Mouse (Mus musculus): Measurements from ENCODE around the gene Soga1. TPM values are rescaled to one million over a fixed set of nuclear protein-coding genes. Genes with fewer than 3 reads are reported as not detected.

Soga1 gene
- polyA plus RNA-seq, 2 experiments, result 1.6 to 1.8 TPM

- TF ChIP-seq EP300 (IDR thresholded peaks at IDR 0.05; ENCODE audit: low read depth), result no peak
- TF ChIP-seq CTCF (IDR thresholded peaks at IDR 0.05; ENCODE audit: low read depth), result no peak
- Histone ChIP-seq H3K4me3 (ENCODE audit: insufficient read depth in 1 of 2, low read depth in 2 of 2, low read length in 2 of 2) (no peak overlapping the region), H3K27ac (no peak overlapping the region), H3K9ac (replicated peaks) (no peak overlapping the region), H3K9me3 (ENCODE audit: control insufficient read depth, low read length) (no peaks in the 10 kb centered on the region), H3K4me1 (replicated peaks; ENCODE audit: control insufficient read depth in 2 of 2, insufficient read depth in 2 of 2, low read length in 1 of 2) (no peaks in the 10 kb centered on the region), H3K36me3 (replicated peaks; ENCODE audit: control insufficient read depth, insufficient read depth, low read depth) (no peaks in the 10 kb centered on the region), H3K27me3 (ENCODE audit: control insufficient read depth, insufficient read depth, low read length) (no peaks in the 10 kb centered on the region), H3K4me2 (ENCODE audit: low read depth) (no peak overlapping the region)
- no peak for ATAC-seq (ENCODE audit: insufficient read depth)
- WGBS (ENCODE audit: insufficient replicate concordance), result 76% methylated on average over 8 of the region's 8 CpGs
- no peak for DNase-seq (ENCODE audit: low read depth in 3 of 3, low spot score in 3 of 3)
Observed at GRCm38 (mm10) chr2:157049831-157050243, 29.2 kb downstream of the Soga1 start.

- H3K4me1 ChIP-seq (replicated peaks; ENCODE audit: control insufficient read depth in 2 of 2, insufficient read depth in 2 of 2, low read length in 1 of 2), result no peaks in the 10 kb centered on the region
- DNase-seq (ENCODE audit: low read depth in 3 of 3, low spot score in 3 of 3) (no peak), ATAC-seq (ENCODE audit: insufficient read depth) (no peak)
- H3K27ac ChIP-seq, result no peak overlapping the region
- no peak overlapping the region for H3K9ac ChIP-seq (replicated peaks)
- H3K4me2 ChIP-seq (ENCODE audit: low read depth), result no peak overlapping the region
- H3K27me3 ChIP-seq (ENCODE audit: control insufficient read depth, insufficient read depth, low read length), result no peaks in the 10 kb centered on the region
- TF ChIP-seq EP300 (IDR thresholded peaks at IDR 0.05; ENCODE audit: low read depth), result no peak
- TF ChIP-seq CTCF (IDR thresholded peaks at IDR 0.05; ENCODE audit: low read depth), result no peak
- no peak overlapping the region for H3K4me3 ChIP-seq (ENCODE audit: insufficient read depth in 1 of 2, low read depth in 2 of 2, low read length in 2 of 2)
- H3K9me3 ChIP-seq (ENCODE audit: control insufficient read depth, low read length), result no peaks in the 10 kb centered on the region
- H3K36me3 ChIP-seq (replicated peaks; ENCODE audit: control insufficient read depth, insufficient read depth, low read depth), result no peaks in the 10 kb centered on the region
- 65% methylated on average over 13 of the region's 13 CpGs for WGBS (ENCODE audit: insufficient replicate concordance)
Observed at GRCm38 (mm10) chr2:157048395-157049181, 30.5 kb downstream of the Soga1 start.

DNA sequence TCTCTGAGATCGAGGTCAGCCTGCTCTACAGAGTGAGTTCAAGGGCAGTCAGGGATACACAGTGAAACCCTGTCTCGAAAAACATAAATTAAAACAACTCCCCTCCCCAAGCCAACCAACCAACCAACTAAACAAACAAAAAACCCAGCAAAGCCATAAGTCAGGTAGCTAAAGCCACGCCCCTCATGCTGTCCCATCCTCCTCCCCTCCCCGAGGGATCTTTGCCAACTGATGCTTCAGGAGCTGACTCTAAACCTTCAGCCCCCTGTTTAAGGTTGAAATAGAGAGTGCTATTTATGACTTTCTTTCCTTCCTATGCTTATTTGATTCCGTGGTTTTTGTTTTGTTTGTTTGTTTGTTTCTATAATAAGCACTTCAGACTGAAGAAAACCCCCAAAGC is 32.1 kb downstream of the Soga1 start:
- no peaks in the 10 kb centered on the region for H3K27me3 ChIP-seq (ENCODE audit: control insufficient read depth, insufficient read depth, low read length)
- no peaks in the 10 kb centered on the region for H3K4me1 ChIP-seq (replicated peaks; ENCODE audit: control insufficient read depth in 2 of 2, insufficient read depth in 2 of 2, low read length in 1 of 2)
- no peak overlapping the region for H3K4me3 ChIP-seq (ENCODE audit: insufficient read depth in 1 of 2, low read depth in 2 of 2, low read length in 2 of 2)
- TF ChIP-seq CTCF (IDR thresholded peaks at IDR 0.05; ENCODE audit: low read depth) (no peak), EP300 (IDR thresholded peaks at IDR 0.05; ENCODE audit: low read depth) (no peak)
- no peak overlapping the region for H3K27ac ChIP-seq
- no peak overlapping the region for H3K9ac ChIP-seq (replicated peaks)
- no peaks in the 10 kb centered on the region for H3K36me3 ChIP-seq (replicated peaks; ENCODE audit: control insufficient read depth, insufficient read depth, low read depth)
- no peak overlapping the region for H3K4me2 ChIP-seq (ENCODE audit: low read depth)
- no peak for DNase-seq (ENCODE audit: low read depth in 3 of 3, low spot score in 3 of 3)
- no peaks in the 10 kb centered on the region for H3K9me3 ChIP-seq (ENCODE audit: control insufficient read depth, low read length)
- ATAC-seq (ENCODE audit: insufficient read depth), result no peak
- WGBS (ENCODE audit: insufficient replicate concordance), result 63% methylated on average over 5 of the region's 5 CpGs

DNA sequence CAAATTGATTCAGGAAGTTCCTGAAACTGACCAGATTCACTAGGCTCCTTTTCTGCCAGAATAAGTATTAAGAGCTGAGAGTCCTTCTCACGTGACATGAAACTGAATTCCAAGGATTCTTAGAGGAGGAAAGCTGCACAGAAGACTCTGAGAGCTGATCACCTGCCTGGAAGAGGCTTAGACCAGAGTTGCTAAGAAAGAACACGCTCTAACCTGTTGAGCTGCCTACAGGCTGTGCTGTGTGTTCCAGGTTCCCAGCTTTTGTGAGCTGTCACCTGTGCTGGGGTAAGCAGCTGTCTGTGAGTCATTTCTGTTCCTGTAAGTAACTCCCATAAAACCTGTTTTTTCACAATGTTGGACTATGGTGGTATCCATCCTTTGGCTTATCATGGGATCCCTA is 33.1 kb downstream of the Soga1 start:
- H3K9me3 ChIP-seq (ENCODE audit: control insufficient read depth, low read length), result no peaks in the 10 kb centered on the region
- 79% methylated on average over 2 of the region's 2 CpGs for WGBS (ENCODE audit: insufficient replicate concordance)
- H3K27ac ChIP-seq, result no peak overlapping the region
- TF ChIP-seq EP300 (IDR thresholded peaks at IDR 0.05; ENCODE audit: low read depth) (no peak), CTCF (IDR thresholded peaks at IDR 0.05; ENCODE audit: low read depth) (no peak)
- H3K4me1 ChIP-seq (replicated peaks; ENCODE audit: control insufficient read depth in 2 of 2, insufficient read depth in 2 of 2, low read length in 1 of 2), result no peaks in the 10 kb centered on the region
- H3K36me3 ChIP-seq (replicated peaks; ENCODE audit: control insufficient read depth, insufficient read depth, low read depth), result no peaks in the 10 kb centered on the region
- ATAC-seq (ENCODE audit: insufficient read depth), result no peak
- no peaks in the 10 kb centered on the region for H3K27me3 ChIP-seq (ENCODE audit: control insufficient read depth, insufficient read depth, low read length)
- no peak overlapping the region for H3K4me2 ChIP-seq (ENCODE audit: low read depth)
- no peak overlapping the region for H3K4me3 ChIP-seq (ENCODE audit: insufficient read depth in 1 of 2, low read depth in 2 of 2, low read length in 2 of 2)
- no peak for DNase-seq (ENCODE audit: low read depth in 3 of 3, low spot score in 3 of 3)
- H3K9ac ChIP-seq (replicated peaks), result no peak overlapping the region

DNA sequence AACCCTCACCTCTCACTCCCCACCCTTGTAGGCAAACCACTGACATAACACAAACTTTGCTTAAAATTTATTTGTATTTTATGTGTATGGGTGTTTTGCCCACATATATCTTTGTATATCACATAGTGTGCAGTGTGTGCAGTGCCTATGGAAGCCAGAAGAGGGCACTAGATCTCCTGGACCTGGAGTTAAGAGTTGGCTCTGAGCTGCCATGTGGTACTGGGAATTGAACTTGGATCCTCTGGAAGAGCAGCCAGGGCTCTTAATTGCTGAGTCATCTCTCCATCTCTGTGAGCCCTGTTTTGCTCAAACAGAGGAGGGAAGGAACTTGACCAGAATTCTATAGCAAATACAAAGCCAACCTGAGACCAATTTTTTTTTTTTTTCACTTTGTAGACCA is 35.1 kb downstream of the Soga1 start:
- no peak for DNase-seq (ENCODE audit: low read depth in 3 of 3, low spot score in 3 of 3)
- Histone ChIP-seq H3K27ac (no peak overlapping the region), H3K4me3 (ENCODE audit: insufficient read depth in 1 of 2, low read depth in 2 of 2, low read length in 2 of 2) (no peak overlapping the region), H3K36me3 (replicated peaks; ENCODE audit: control insufficient read depth, insufficient read depth, low read depth) (no peaks in the 10 kb centered on the region), H3K9me3 (ENCODE audit: control insufficient read depth, low read length) (no peaks in the 10 kb centered on the region), H3K9ac (replicated peaks) (no peak overlapping the region), H3K4me1 (replicated peaks; ENCODE audit: control insufficient read depth in 2 of 2, insufficient read depth in 2 of 2, low read length in 1 of 2) (no peaks in the 10 kb centered on the region), H3K27me3 (ENCODE audit: control insufficient read depth, insufficient read depth, low read length) (no peaks in the 10 kb centered on the region), H3K4me2 (ENCODE audit: low read depth) (no peak overlapping the region)
- no peak for ATAC-seq (ENCODE audit: insufficient read depth)
- TF ChIP-seq EP300 (IDR thresholded peaks at IDR 0.05; ENCODE audit: low read depth) (no peak), CTCF (IDR thresholded peaks at IDR 0.05; ENCODE audit: low read depth) (peak; percentile 61)

All from liver, embryonic 14.5 days (tissue).